Mouse (Mus musculus) heart, adult 2 months (tissue): ENCODE results near the gene Gm42372.
A peak's percentile ranks its signal among the peaks of the same experiment; 100 is the strongest.

Experiments used
- CTCF ChIP-seq: fragments of 200-600 bp; IDR thresholded peaks from 2 replicates; pipeline ENCODE4 v1.8.1; 2022; ENCODE audit warnings: antibody characterized with exemption, mild to moderate bottlenecking, moderate library complexity
- POLR2A ChIP-seq: fragments of 200-500 bp; IDR thresholded peaks from 2 replicates; pipeline ENCODE4 v1.6.1; 2011; ENCODE audit warnings: mild to moderate bottlenecking, low read depth, low read length, control low read depth; ENCODE audit not compliant: insufficient read depth

GRCm38 (mm10) chr7:16993651-16994399 is 10.9 kb downstream of the Gm42372 start:
- TF ChIP-seq POLR2A (peak; percentile 70), CTCF (no peak)
